Mouse (Mus musculus): Measurements from ENCODE around the gene Tff2. TPM values are rescaled to one million over a fixed set of nuclear protein-coding genes. Genes with fewer than 3 reads are reported as not detected.

The Tff2 gene
- not detected in 4 replicates for total RNA-seq (2023; ENCODE audit: inconsistent age)

DNA sequence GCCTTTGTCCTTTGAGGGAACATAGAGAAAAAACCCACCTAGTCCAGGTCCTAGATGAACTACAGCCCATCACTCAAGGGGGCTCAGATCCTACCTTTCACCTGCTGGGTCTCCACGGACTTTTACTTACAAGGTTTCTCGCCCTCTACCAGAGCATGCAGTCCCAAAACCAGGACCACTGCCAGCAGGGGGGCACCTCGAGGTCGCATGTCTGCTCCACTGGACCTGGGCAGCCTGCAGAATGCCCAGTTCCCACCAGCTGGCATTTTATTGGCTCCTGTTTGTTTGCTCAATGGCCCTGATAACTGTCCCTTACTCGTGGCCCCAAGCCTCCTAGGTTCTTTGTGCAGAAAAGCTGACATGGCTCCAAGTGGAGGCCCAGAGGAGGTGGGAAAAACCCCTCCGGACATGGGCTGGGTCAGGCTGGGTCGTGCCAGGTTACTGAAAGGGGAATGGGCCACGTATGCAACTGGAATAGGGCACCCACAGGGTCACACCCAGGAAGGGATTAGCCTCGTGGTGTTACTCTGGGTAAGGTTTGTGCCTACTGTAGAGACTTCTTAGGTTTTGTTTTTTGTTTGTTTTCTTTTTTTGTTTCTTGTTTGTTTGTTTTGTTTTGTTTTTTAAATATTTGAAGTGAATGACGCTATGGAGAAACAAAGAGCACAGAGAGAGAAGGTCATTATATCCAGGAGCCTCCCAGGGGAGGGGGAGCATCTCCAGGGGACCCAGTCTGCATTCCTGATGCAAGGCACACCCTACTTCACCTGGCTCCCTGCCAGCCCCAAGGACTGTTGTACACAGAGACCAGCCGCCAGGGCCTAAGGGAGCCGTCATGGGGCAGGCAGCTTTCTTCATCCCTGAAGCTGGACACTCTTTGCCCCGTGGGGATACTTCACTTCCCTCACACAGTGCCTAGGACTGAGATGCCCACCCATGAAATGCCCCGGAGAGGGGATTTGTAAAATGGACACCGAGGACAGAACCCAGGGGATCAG lies at the start of gene Tff2:
Gene Tff2, minus strand, starts transcription at position 243 of the 998 bp plus-strand sequence.

DNA sequence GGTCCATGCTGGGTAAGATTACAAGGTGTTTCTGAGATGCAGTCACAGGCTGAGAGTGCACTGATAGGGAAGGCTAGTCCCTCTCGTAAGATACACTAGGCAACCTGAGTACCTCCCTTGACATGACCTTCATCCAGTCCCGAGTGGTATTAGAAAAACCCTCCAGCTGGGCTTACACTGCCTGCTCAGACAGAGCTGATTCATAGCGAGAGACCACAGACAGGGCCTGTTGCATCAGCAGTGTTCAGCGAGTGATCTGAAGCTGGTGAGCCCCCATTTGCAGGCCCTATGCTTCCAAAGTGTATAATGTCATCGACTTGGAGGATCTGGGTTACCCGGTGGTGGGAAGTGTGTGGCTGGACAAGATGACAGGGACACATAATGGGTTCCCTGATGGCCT lies 21.0 kb upstream of the Tff2 start, which contains the start of gene Tff1:
Gene Tff1, minus strand, starts transcription at position 151 of the 400 bp plus-strand sequence.

DNA sequence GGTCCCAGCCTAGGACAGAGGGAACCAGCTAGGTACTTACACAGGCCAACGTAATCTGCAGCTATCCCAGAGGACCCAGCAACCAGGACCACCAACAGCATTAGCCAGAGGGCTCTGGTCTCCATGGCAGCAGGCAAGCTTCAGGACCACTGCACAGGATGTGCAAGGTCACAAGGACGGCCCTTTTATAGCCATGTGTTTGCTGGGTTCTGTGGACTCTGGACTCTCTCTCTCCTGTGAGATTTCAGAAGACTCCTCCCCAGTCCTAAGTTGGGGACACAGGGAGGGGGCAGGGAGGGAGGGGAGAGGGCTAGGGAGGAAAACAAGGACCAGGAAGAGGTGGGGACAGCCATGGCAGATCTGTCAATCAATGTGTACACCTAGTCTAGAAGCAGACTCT lies 14.6 kb downstream of the Tff2 start, which contains the start of gene Tff3:
Gene Tff3, minus strand, starts transcription at position 195 of the 400 bp plus-strand sequence.

Other genes starting within 250 kb of the Tff2 start
- gene Glp1r, start 242.5 kb downstream of the Tff2 start, total RNA-seq (2023; ENCODE audit: inconsistent age), result not detected in 4 replicates
- gene Umodl1, start 189.6 kb downstream of the Tff2 start, total RNA-seq (2023; ENCODE audit: inconsistent age), result not detected in 4 replicates
- 112 to 129 TPM (median 121 TPM) in 4 replicates for gene Abcg1, start 86.6 kb downstream of the Tff2 start, total RNA-seq (2023; ENCODE audit: inconsistent age)
- gene Tff3, start 14.6 kb downstream of the Tff2 start, total RNA-seq (2023; ENCODE audit: inconsistent age), result not detected in 4 replicates
- not detected in 4 replicates for gene Tff1, start 21.0 kb upstream of the Tff2 start, total RNA-seq (2023; ENCODE audit: inconsistent age)
- gene Tmprss3, start 54.7 kb upstream of the Tff2 start, total RNA-seq (2023; ENCODE audit: inconsistent age), result 0.26 to 0.57 TPM (median 0.41 TPM) in 4 replicates
- 0.39 to 0.93 TPM (median 0.51 TPM) in 3 of 4 replicates, not detected in the other for gene Ubash3a, start 63.6 kb upstream of the Tff2 start, total RNA-seq (2023; ENCODE audit: inconsistent age)
- gene Rsph1, start 133.1 kb upstream of the Tff2 start, total RNA-seq (2023; ENCODE audit: inconsistent age), result 0.54 to 1.3 TPM (median 0.83 TPM) in 3 of 4 replicates, not detected in the other
- gene Slc37a1, start 142.5 kb upstream of the Tff2 start, total RNA-seq (2023; ENCODE audit: inconsistent age), result 31.2 to 38.2 TPM (median 36.9 TPM) in 4 replicates
- 1.4 TPM in 1 of 4 replicates, not detected in the others for gene Pde9a, start 241.9 kb upstream of the Tff2 start, total RNA-seq (2023; ENCODE audit: inconsistent age)

Data from B cell, adult (primary cell).